Mouse (Mus musculus): ENCODE results near the gene Rln1.

- no peak for TF ChIP-seq POLR2A (IDR thresholded peaks at IDR 0.05; ENCODE audit: insufficient read depth, low read depth, low read length)
- no peak for TF ChIP-seq CTCF (IDR thresholded peaks at IDR 0.05)
Observed at GRCm38 (mm10) chr19:29285451-29285869, 49.0 kb downstream of the Rln1 start.

Data from heart, adult 2 months (tissue).